Mouse (Mus musculus) bone marrow, adult 2 months (tissue): ENCODE measurements around the gene Nell1. TPM values are rescaled to one million over a fixed set of nuclear protein-coding genes. Genes with fewer than 3 reads are reported as not detected.

ENCODE experiments used
- H3K27ac ChIP-seq: fragments of 200-500 bp; 2 replicates; pipeline ENCODE4 v1.5.1; 2012; ENCODE audit warnings: low read depth, mild to moderate bottlenecking, control low read depth, inconsistent platforms, low read length; ENCODE audit not compliant: control insufficient read depth, poor library complexity, insufficient read depth
- H3K4me1 ChIP-seq: fragments of 200-500 bp; 2 replicates; pipeline ENCODE4 v1.6.1; 2011; ENCODE audit warnings: low read length; ENCODE audit not compliant: control insufficient read depth, insufficient read depth
- H3K4me3 ChIP-seq: fragments of 200-500 bp; replicated peaks from 2 replicates; pipeline ENCODE3; 2011; ENCODE audit warnings: mild to moderate bottlenecking, low read depth, low read length, control low read depth; ENCODE audit not compliant: control insufficient read depth
- CTCF ChIP-seq: fragments of 200-500 bp; IDR thresholded peaks from 2 replicates; pipeline ENCODE4 v1.5.1; 2011; ENCODE audit warnings: low read length, control low read depth; ENCODE audit not compliant: control insufficient read depth, insufficient read depth
- POLR2A ChIP-seq: fragments of 200-500 bp; IDR thresholded peaks from 2 replicates; pipeline ENCODE4 v1.6.1; 2011; ENCODE audit warnings: low read depth, mild to moderate bottlenecking, control low read depth, low read length, borderline replicate concordance; ENCODE audit not compliant: control insufficient read depth
- WGBS: fragments of 180-500 bp; shearing (Covaris S2); methylation state at CpG from one replicate; pipeline ENCODE4 v1.1.7; 2018; 5-methylcytosine and 5-hydroxymethylcytosine counted together
- polyA plus RNA-seq: library from polyadenylated mRNA; stranded (reverse); fragments of >200 nt; gene quantifications from 2 replicates; pipeline ENCODE4 v1.2.4, GENCODE M21; 2011; ENCODE audit warnings: low replicate concordance; ENCODE audit not compliant: missing spikeins, insufficient read depth, insufficient read length

Nell1 gene
- polyA plus RNA-seq, 1 experiment: not detected

DNA sequence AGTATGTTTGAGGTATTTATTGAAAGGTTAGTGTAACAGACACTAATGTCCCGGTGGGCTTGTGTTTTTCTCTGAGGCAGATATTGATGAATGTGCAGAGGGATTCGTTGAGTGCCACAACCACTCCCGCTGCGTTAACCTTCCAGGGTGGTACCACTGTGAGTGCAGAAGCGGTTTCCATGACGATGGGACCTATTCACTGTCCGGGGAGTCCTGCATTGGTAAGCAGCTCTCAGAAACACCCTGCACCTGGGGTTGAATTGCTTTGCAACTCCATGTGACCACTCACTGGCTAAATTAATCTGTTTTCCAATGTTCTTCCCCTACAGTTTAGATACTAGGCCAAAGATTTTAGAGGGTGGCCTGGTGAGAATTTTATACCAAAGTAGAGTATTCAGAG, 851.5 kb downstream of the Nell1 start:
- TF ChIP-seq CTCF (no peak), POLR2A (no peak)
- no peaks in the 10 kb centered on the region for H3K4me1 ChIP-seq
- no peak overlapping the region for H3K4me3 ChIP-seq
- no peak overlapping the region for H3K27ac ChIP-seq
- 48% methylated on average over 7 of the region's 7 CpGs for WGBS

DNA sequence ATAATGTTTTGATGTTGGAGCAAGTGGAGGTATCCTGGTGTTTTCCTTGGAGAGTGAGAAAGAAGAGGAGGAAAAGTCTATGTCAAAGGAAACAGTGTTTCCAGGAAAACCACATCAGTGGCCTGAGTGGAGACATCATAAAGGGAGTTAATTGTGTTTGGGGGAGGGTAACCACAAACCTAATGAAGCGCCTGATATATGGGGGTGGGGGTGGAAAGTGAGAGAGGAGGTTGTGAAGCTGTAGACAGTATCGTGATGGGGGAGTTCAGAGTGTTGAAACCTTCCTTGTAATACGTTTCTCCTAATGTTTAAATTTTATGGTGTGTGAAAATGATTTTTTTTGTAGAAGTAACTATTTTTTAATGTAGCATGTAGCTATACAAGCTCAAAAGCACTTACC, 858.1 kb downstream of the Nell1 start:
- WGBS: 22% methylated on average over 3 of the region's 3 CpGs
- no peak for TF ChIP-seq CTCF
- TF ChIP-seq POLR2A: no peak
- Histone ChIP-seq H3K4me1 (no peaks in the 10 kb centered on the region), H3K27ac (no peak overlapping the region), H3K4me3 (no peak overlapping the region)

DNA sequence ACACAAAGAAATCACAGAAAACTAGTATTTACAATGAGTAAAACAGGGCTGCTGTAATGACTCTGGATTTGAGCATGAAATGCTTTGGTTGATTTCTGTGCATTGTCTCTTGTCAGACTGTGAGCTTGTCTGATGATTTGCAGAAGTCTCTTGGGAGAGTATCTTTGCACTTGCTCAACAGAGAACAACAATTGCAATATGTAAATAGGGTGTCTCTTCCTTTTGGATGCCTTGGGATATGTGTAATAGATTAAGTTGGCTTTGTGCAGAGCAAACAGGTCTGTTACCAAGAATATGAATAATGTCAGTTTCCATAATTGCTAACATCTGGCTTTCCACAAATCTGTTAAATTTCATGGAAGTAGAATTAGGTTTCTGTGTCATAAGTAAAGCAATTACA, 868.0 kb downstream of the Nell1 start:
- H3K4me3 ChIP-seq: no peak overlapping the region
- no peak overlapping the region for H3K27ac ChIP-seq
- TF ChIP-seq CTCF (no peak), POLR2A (no peak)
- no peaks in the 10 kb centered on the region for H3K4me1 ChIP-seq

DNA sequence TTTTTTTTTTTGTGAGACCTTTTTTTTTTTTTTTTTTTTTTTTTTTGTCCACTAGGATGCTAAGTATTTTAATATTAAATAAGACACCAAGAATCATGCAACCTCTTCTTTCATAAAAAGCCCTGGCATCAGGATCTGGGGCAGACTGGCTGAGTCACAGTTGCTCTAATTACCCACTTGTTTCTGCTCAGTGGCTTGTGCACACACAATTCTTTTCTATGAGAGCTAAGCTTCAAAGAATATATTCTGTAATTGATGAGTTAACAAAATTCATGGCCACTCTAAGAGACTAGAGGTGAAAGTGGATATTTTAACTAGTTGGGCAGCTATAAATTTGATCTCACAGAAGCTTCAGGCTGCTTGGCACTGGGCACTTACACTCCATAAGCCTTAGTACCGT, 873.3 kb downstream of the Nell1 start:
- Histone ChIP-seq H3K27ac (no peak overlapping the region), H3K4me1 (no peaks in the 10 kb centered on the region), H3K4me3 (no peak overlapping the region)
- 63% methylated on average over 1 of the region's 1 CpGs for WGBS
- no peak for TF ChIP-seq POLR2A
- no peak for TF ChIP-seq CTCF

DNA sequence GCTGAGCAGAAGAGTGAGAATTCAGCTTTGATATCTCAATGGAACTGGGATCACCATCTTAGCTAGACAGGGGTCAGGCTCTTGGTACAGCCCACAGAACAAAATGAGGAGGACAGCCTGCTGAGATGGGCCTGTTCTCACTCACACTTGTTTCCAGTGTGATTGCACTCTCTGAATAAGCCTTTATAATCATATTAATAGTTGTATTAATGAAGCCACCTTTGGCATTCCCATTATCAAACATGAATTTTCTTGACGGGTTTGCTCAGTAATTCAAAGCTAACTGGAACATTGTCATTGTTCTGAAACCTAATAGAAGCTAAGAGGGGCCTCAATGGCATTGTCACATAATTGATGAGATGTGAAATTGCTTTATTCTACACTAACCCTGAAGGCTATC, 875.6 kb downstream of the Nell1 start:
- Histone ChIP-seq H3K27ac (no peak overlapping the region), H3K4me3 (no peak overlapping the region), H3K4me1 (no peaks in the 10 kb centered on the region)
- TF ChIP-seq CTCF (no peak), POLR2A (no peak)
- WGBS: 56% methylated on average over 1 of the region's 1 CpGs

DNA sequence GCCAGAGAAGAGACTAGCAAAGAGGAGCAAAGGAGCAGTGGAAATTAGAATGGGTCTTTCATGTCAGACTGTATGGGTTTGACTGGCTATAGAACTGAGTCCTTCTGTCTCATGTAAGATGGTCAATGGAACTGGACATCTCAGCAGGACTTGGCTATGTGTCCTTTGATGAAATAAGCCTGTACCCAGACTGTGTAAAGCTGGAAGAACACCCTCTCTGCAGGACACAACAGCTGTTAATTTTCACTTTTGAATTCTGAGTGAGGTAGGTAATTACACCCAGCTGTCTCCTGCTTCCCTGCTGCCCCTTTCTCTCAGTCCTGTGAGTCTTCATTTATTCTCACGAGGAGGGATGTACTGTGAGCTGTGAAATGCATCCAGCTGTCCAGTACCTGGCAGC, 895.5 kb downstream of the Nell1 start:
- no peak for TF ChIP-seq CTCF
- no peak for TF ChIP-seq POLR2A
- Histone ChIP-seq H3K27ac (no peak overlapping the region), H3K4me1 (no peaks in the 10 kb centered on the region), H3K4me3 (no peak overlapping the region)
- WGBS: 38% methylated on average over 1 of the region's 1 CpGs

DNA sequence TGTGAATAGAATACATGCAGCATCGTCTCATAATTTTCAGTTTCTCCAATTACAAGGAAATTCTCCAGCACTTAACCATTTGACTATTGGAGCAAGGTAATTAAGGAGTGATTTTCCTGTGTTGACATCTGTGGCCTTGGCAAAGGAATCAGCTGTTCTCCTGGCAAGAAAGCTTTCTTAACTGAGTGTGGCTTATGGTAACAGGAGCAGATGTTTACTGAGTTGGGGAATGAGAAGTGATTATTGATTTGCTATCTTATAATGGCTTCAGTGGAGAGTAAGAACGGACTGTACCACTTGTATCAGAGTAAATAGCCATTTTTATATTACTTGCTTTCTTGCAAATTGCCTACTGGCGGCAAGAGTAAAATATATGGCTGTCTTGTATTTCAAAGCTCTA, 913.0 kb downstream of the Nell1 start:
- Histone ChIP-seq H3K4me3 (no peak overlapping the region), H3K4me1 (no peaks in the 10 kb centered on the region), H3K27ac (no peak overlapping the region)
- no peak for TF ChIP-seq POLR2A
- TF ChIP-seq CTCF: no peak
- 58% methylated on average over 3 of the region's 3 CpGs for WGBS

DNA sequence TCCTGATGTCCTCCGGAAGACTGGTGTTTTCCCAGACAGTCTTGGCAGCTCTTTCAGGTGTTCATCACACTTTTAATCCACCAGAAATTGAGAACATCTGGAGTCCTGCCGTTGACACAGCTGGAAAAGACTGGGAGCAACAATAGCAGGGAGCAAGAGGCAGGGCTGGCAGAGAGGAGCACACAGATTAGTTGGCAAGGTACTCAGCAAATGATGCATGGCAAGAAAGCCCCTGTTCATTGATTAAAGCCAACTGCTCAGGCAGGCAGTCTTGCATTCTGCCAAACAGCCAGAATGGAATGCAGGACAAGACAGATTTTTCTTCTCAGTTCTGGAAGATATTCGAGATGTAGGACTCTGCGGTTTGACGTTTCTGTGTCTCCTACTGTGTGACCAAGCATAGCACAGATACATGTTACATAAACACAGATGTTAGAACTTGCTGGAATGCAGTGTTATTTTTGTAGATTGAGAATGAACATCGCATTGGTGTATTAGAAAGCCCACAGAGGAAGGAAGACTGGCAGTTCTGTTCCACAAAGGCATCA, 925.0 kb downstream of the Nell1 start:
- WGBS: 75% methylated on average over 6 of the region's 6 CpGs
- Histone ChIP-seq H3K27ac (no peak overlapping the region), H3K4me1 (no peaks in the 10 kb centered on the region), H3K4me3 (no peak overlapping the region)
- TF ChIP-seq POLR2A: no peak
- TF ChIP-seq CTCF: no peak

Other genes starting within 250 kb of the Nell1 start
- 22.5 and 30.4 TPM in 2 replicates for gene Htatip2, start 215.7 kb upstream of the Nell1 start, polyA plus RNA-seq
- gene Prmt3, start 196.5 kb upstream of the Nell1 start, polyA plus RNA-seq: 9.0 and 14.6 TPM in 2 replicates
- gene Slc6a5, start 64.7 kb upstream of the Nell1 start, polyA plus RNA-seq: not detected in 2 replicates